Mouse (Mus musculus) neutrophil, adult 83 days (primary cell): Measurements from ENCODE around the gene Naip1. TPM values are rescaled to one million over a fixed set of nuclear protein-coding genes. Genes with fewer than 3 reads are reported as not detected.

Experiments
- total RNA-seq, 2 experiments: library from RNA; stranded (reverse); gene quantifications; one replicate each; pipeline ENCODE4 v1.2.4; 2023

The Naip1 gene
- 1 to 10 TPM; 1.6 to 2.2 TPM for total RNA-seq

DNA sequence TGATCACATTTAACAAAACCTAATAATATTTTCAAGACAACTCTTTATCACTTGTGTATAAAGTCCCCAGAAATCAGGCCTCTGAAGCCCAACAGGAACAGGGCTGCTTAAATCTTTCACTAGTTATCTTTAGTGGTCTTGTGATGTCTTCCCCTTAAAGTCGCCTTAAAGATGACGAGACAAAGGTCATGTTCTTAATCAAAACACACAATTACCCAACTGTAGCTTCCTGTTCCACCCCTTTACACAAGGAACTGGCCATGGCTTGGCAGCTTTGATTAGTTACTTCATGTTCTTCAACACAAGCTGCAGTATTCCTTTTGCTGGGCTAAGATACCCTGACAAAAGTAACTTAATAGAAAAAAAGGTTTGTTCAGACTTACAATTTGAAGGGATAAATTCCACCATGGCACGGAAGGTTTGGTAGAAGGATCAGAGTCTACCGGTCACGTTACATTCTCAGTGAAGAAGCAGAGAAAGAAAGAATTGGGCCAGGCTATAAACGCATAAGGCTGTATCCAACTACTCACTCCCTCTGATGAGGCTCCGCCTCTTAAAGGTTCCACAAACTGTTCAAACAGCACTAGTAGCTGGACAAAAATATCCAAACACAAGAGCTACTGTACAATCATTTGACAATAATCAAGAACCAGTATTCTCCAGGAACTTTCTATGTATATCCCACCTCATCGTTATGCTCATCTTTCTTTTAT is at the start of gene Naip1:
TSS of gene Naip1 (minus strand) at position 455 of the 713 bp plus-strand sequence.

DNA sequence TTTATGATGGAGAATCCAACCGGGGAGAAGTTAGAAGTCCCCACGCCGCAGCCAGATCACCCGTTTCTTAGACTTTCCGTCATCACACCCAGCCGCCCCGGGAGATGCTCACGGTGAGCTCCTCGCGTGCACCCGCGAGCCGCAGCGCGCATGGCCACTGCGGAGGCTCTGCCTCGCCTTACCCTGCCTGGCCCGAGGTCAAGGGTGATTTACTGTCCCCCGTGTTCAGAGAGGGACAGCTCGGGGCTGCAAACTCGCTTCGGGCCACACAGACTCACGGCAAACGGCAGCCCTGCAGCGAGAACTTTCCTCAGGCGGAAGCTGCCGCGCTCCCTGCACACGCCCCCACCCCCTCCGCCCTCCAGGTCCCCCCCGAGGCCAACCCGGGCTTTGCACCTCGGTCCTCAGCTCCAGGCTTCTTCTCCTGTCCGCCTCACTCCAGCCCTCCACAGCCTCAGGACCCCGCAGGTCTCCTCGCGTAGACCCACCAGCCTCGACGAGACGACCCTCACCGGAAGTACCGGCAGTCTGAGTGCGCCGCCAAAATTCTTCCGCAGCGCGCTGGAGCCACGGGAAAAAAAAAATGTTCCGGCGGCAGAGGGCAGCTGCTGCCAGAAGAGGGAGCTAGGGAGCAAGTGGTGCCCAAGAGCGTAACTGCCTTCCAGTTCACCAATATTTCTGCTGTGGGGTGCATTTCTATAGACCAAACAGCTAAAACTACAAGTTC is 39.6 kb upstream of the Naip1 start, which contains the start of gene Gtf2h2:
TSS of gene Gtf2h2 (minus strand) at position 519 of the 727 bp plus-strand sequence.

Other genes with a start within 250 kb of the Naip1 start
- 10 to 100 TPM; 26.0 to 31.7 TPM for gene Naip5, start 206.5 kb downstream of the Naip1 start, total RNA-seq
- gene Naip6, start 135.2 kb downstream of the Naip1 start, total RNA-seq: 10 to 100 TPM; 17.4 to 20.9 TPM
- gene Gtf2h2, start 39.7 kb upstream of the Naip1 start, total RNA-seq: 10 to 100 TPM; 14.9 to 16.5 TPM
- gene Ocln, start 99.8 kb upstream of the Naip1 start, total RNA-seq: not detected
- gene Marveld2, start 164.1 kb upstream of the Naip1 start, total RNA-seq: under 1 TPM; 0.31 to 0.37 TPM
- gene Ak6, start 198.1 kb upstream of the Naip1 start, total RNA-seq: 10 to 100 TPM; 62.0 to 70.0 TPM
- gene Rad17, start 198.2 kb upstream of the Naip1 start, total RNA-seq: 10 to 100 TPM; 19.9 to 20.1 TPM
- gene Taf9, start 198.7 kb upstream of the Naip1 start, total RNA-seq: 10 to 100 TPM; 10.7 to 13.8 TPM
- gene Ccdc125, start 216.8 kb upstream of the Naip1 start, total RNA-seq: 10 to 100 TPM; 51.3 to 51.4 TPM